Mouse (Mus musculus): ENCODE data around the gene Lss.

DNA sequence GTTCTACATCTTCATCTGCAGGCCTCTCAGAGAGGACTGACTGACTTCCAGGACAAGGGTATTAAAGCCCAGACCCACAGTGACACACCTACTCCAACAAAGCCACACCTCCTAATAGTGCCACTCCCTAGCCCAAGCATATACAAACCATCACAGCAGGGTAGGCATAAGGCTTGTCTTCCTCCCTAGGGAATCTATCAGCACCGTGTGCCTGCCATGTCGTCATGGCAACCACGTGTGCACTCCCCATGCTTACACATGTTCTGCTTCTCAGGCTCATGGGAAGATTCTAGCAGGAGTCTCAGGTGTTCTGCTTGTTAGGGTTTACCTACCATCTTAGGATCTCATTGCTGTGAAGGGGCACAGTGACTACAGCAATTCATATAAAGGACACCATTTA, 20.2 kb downstream of the Lss start:
- no peak for TF ChIP-seq CTCF (IDR thresholded peaks at IDR 0.05; ENCODE audit: control insufficient read depth, insufficient read depth, insufficient replicate concordance, low read depth, low read length)
- TF ChIP-seq POLR2A (IDR thresholded peaks at IDR 0.05; ENCODE audit: control insufficient read depth, low read depth, low read length): no peak
